Mouse (Mus musculus) limb, embryonic 13.5 days (tissue): Measurements from ENCODE around the gene Pafah1b3. TPM values are rescaled to one million over a fixed set of nuclear protein-coding genes. Genes with fewer than 3 reads are reported as not detected.

Source experiments
- ATAC-seq: fragments of 200-750 bp; cut with Nextera tagmentation; 2 replicates; pipeline ENCODE4 v1.8.0; 2017; ENCODE audit warnings: low read depth, moderate number of reproducible peaks, moderate TSS enrichment; ENCODE audit not compliant: low FRiP score
- H3K27ac ChIP-seq: fragments of 300-500 bp; sonication (generic); 2 replicates; pipeline ENCODE4 v1.5.1; 2015; ENCODE audit warnings: inconsistent platforms, mild to moderate bottlenecking, moderate library complexity
- H3K27me3 ChIP-seq: fragments of 300-500 bp; sonication (generic); 2 replicates; pipeline ENCODE4 v1.6.1; 2015; ENCODE audit warnings: mild to moderate bottlenecking, inconsistent platforms
- H3K36me3 ChIP-seq: fragments of 300-500 bp; sonication (generic); 2 replicates; pipeline ENCODE4 v1.6.1; 2015; ENCODE audit warnings: inconsistent platforms, mild to moderate bottlenecking, moderate library complexity
- H3K4me1 ChIP-seq: fragments of 300-500 bp; sonication (generic); 2 replicates; pipeline ENCODE4 v1.6.1; 2015; ENCODE audit warnings: inconsistent platforms
- H3K4me2 ChIP-seq: fragments of 300-500 bp; sonication (generic); replicated peaks from 2 replicates; pipeline ENCODE4 v1.6.1; 2015; ENCODE audit warnings: inconsistent platforms, mild to moderate bottlenecking, moderate library complexity
- H3K4me3 ChIP-seq: fragments of 300-500 bp; sonication (generic); 2 replicates; pipeline ENCODE4 v1.5.1; 2015; ENCODE audit warnings: moderate library complexity, mild to moderate bottlenecking, inconsistent platforms
- H3K9ac ChIP-seq: fragments of 300-500 bp; sonication (generic); 2 replicates; pipeline ENCODE4 v1.6.1; 2015; ENCODE audit warnings: mild to moderate bottlenecking, inconsistent platforms
- H3K9me3 ChIP-seq: fragments of 300-500 bp; sonication (generic); 2 replicates; pipeline ENCODE4 v1.6.1; 2016; ENCODE audit warnings: inconsistent platforms
- WGBS: fragments of 180-500 bp; shearing (Covaris S2); methylation state at CpG from one replicate; pipeline ENCODE4 v1.1.7; 2015; 5-methylcytosine and 5-hydroxymethylcytosine counted together
- polyA plus RNA-seq: library from polyadenylated mRNA; unstranded; fragments of >200 nt; fragmentation: Nextera tagmentation; extraction: Ambion mirVana; gene quantifications from 2 replicates; pipeline ENCODE4 v1.2.1, GENCODE M21; 2015

Gene Pafah1b3
- polyA plus RNA-seq, 1 experiment from 2014 or later, result 281 TPM

GRCm38 (mm10) chr7:25303003-25303684 is 5.4 kb upstream of the Pafah1b3 start:
- Histone ChIP-seq H3K9ac (no peak overlapping the region), H3K36me3 (no peaks in the 10 kb centered on the region), H3K27me3 (peaks cover 31% of the 10 kb centered on the region), H3K9me3 (no peaks in the 10 kb centered on the region), H3K27ac (no peak overlapping the region), H3K4me2 (no peak overlapping the region), H3K4me1 (peaks cover 16% of the 10 kb centered on the region), H3K4me3 (no peak overlapping the region)
- WGBS, result 57% methylated on average over 9 of the region's 9 CpGs
- ATAC-seq, result no peak

- Histone ChIP-seq H3K4me1 (peaks cover 25% of the 10 kb centered on the region), H3K4me2 (no peak within 1 kb of the TSS)
Observed at GRCm38 (mm10) chr7:25301063-25301462, 3.3 kb upstream of the Pafah1b3 start, which contains the start of gene Prr19. Gene Prr19 (plus strand): TSS chr7:25301411.

GRCm38 (mm10) chr7:25296945-25297453 is 787 bp downstream of the Pafah1b3 start:
- peak; percentile 42 for ATAC-seq
- Histone ChIP-seq H3K27me3 (no peaks in the 10 kb centered on the region), H3K27ac (peak overlapping the region; percentile 97), H3K9me3 (no peaks in the 10 kb centered on the region), H3K4me2 (peak overlapping the region; percentile 83), H3K9ac (peak overlapping the region; percentile 79), H3K4me1 (peaks cover 25% of the 10 kb centered on the region), H3K36me3 (peaks cover 42% of the 10 kb centered on the region), H3K4me3 (peak overlapping the region; percentile 63)
- WGBS, result 1% methylated on average over 21 of the region's 21 CpGs

More at GRCm38 (mm10) chr7:25301063-25301462, 3.3 kb upstream of the Pafah1b3 start, which contains the start of gene Prr19:
- WGBS, result 58% methylated on average over 19 of the region's 19 CpGs
- Histone ChIP-seq H3K9ac (no peak within 1 kb of the TSS), H3K9me3 (no peaks in the 10 kb centered on the region), H3K27me3 (peaks cover 16% of the 10 kb centered on the region), H3K36me3 (peaks cover 2% of the 10 kb centered on the region), H3K4me3 (no peak within 1 kb of the TSS), H3K27ac (no peak within 1 kb of the TSS)
- no peak for ATAC-seq

GRCm38 (mm10) chr7:25294960-25295722 is 2.6 kb downstream of the Pafah1b3 start:
- no peak overlapping the region for H3K9ac ChIP-seq
- no peak for ATAC-seq
- H3K36me3 ChIP-seq, result peaks cover 61% of the 10 kb centered on the region
- H3K4me2 ChIP-seq, result no peak overlapping the region
- H3K27me3 ChIP-seq, result no peaks in the 10 kb centered on the region
- 86% methylated on average over 12 of the region's 12 CpGs for WGBS
- H3K4me3 ChIP-seq, result no peak overlapping the region
- H3K27ac ChIP-seq, result no peak overlapping the region
- no peaks in the 10 kb centered on the region for H3K9me3 ChIP-seq
- H3K4me1 ChIP-seq, result peaks cover 34% of the 10 kb centered on the region

GRCm38 (mm10) chr7:25294495-25294894 is 3.3 kb downstream of the Pafah1b3 start:
- peaks cover 67% of the 10 kb centered on the region for H3K36me3 ChIP-seq
- H3K27me3 ChIP-seq, result no peaks in the 10 kb centered on the region
- H3K4me1 ChIP-seq, result peaks cover 34% of the 10 kb centered on the region
- H3K4me3 ChIP-seq, result no peak overlapping the region
- no peaks in the 10 kb centered on the region for H3K9me3 ChIP-seq
- 90% methylated on average over 4 of the region's 4 CpGs for WGBS
- ATAC-seq, result no peak
- H3K27ac ChIP-seq, result peak overlapping the region; percentile 52; the same call in 1 of the 2 replicates
- no peak overlapping the region for H3K9ac ChIP-seq
- no peak overlapping the region for H3K4me2 ChIP-seq

- no peak overlapping the region for H3K4me2 ChIP-seq
- WGBS, result 81% methylated on average over 10 of the region's 10 CpGs
- no peak overlapping the region for H3K4me3 ChIP-seq
- no peak overlapping the region for H3K9ac ChIP-seq
- H3K4me1 ChIP-seq, result peaks cover 29% of the 10 kb centered on the region
- H3K9me3 ChIP-seq, result no peaks in the 10 kb centered on the region
- H3K27me3 ChIP-seq, result no peaks in the 10 kb centered on the region
- no peak for ATAC-seq
- no peak overlapping the region for H3K27ac ChIP-seq
- H3K36me3 ChIP-seq, result peaks cover 80% of the 10 kb centered on the region
Observed at GRCm38 (mm10) chr7:25293191-25293739, 4.5 kb downstream of the Pafah1b3 start.

- no peak overlapping the region for H3K9ac ChIP-seq
- no peak overlapping the region for H3K27ac ChIP-seq
- no peaks in the 10 kb centered on the region for H3K9me3 ChIP-seq
- no peaks in the 10 kb centered on the region for H3K27me3 ChIP-seq
- no peak overlapping the region for H3K4me2 ChIP-seq
- ATAC-seq, result no peak
- peaks cover 25% of the 10 kb centered on the region for H3K4me1 ChIP-seq
- H3K4me3 ChIP-seq, result no peak overlapping the region
- H3K36me3 ChIP-seq, result peaks cover 91% of the 10 kb centered on the region
- 74% methylated on average over 7 of the region's 7 CpGs for WGBS
Observed at GRCm38 (mm10) chr7:25292107-25292506, 5.7 kb downstream of the Pafah1b3 start.

GRCm38 (mm10) chr7:25290911-25291310 is 6.9 kb downstream of the Pafah1b3 start:
- Histone ChIP-seq H3K27ac (no peak overlapping the region), H3K9ac (no peak overlapping the region; the same call in 1 of the 2 replicates), H3K9me3 (no peaks in the 10 kb centered on the region), H3K4me1 (peaks cover 15% of the 10 kb centered on the region), H3K4me3 (no peak overlapping the region), H3K4me2 (no peak overlapping the region), H3K27me3 (no peaks in the 10 kb centered on the region), H3K36me3 (peaks cover 100% of the 10 kb centered on the region)
- no peak for ATAC-seq
- WGBS, result 78% methylated on average over 2 of the region's 2 CpGs

GRCm38 (mm10) chr7:25290463-25290862 is 7.3 kb downstream of the Pafah1b3 start:
- H3K4me1 ChIP-seq, result peaks cover 14% of the 10 kb centered on the region; the same call in 1 of the 2 replicates
- no peak overlapping the region for H3K4me3 ChIP-seq
- no peaks in the 10 kb centered on the region for H3K9me3 ChIP-seq
- WGBS, result 95% methylated on average over 1 of the region's 1 CpGs
- no peak for ATAC-seq
- H3K36me3 ChIP-seq, result peaks cover 100% of the 10 kb centered on the region
- no peak overlapping the region for H3K4me2 ChIP-seq
- no peaks in the 10 kb centered on the region for H3K27me3 ChIP-seq
- no peak overlapping the region; the same call in 1 of the 2 replicates for H3K9ac ChIP-seq
- no peak overlapping the region for H3K27ac ChIP-seq

- H3K9ac ChIP-seq, result no peak overlapping the region
- H3K4me1 ChIP-seq, result peaks cover 11% of the 10 kb centered on the region
- H3K36me3 ChIP-seq, result peaks cover 100% of the 10 kb centered on the region
- no peak for ATAC-seq
- H3K27me3 ChIP-seq, result no peaks in the 10 kb centered on the region
- WGBS, result 93% methylated on average over 3 of the region's 3 CpGs
- H3K27ac ChIP-seq, result no peak overlapping the region
- no peaks in the 10 kb centered on the region for H3K9me3 ChIP-seq
- no peak overlapping the region for H3K4me3 ChIP-seq
- H3K4me2 ChIP-seq, result no peak overlapping the region
Observed at GRCm38 (mm10) chr7:25289925-25290324, 7.9 kb downstream of the Pafah1b3 start.

- H3K36me3 ChIP-seq, result peaks cover 92% of the 10 kb centered on the region
- H3K4me1 ChIP-seq, result peaks cover 23% of the 10 kb centered on the region
- H3K4me2 ChIP-seq, result no peak overlapping the region
- H3K27me3 ChIP-seq, result no peaks in the 10 kb centered on the region
- no peak for ATAC-seq
- no peak overlapping the region for H3K4me3 ChIP-seq
- no peak overlapping the region for H3K27ac ChIP-seq
- H3K9me3 ChIP-seq, result no peaks in the 10 kb centered on the region
- WGBS, result 75% methylated on average over 3 of the region's 3 CpGs
- H3K9ac ChIP-seq, result no peak overlapping the region
Observed at GRCm38 (mm10) chr7:25288721-25289120, 9.1 kb downstream of the Pafah1b3 start.

GRCm38 (mm10) chr7:25288011-25288410 is 9.8 kb downstream of the Pafah1b3 start:
- Histone ChIP-seq H3K27me3 (no peaks in the 10 kb centered on the region), H3K4me3 (no peak overlapping the region), H3K9me3 (no peaks in the 10 kb centered on the region), H3K4me1 (peaks cover 30% of the 10 kb centered on the region), H3K36me3 (peaks cover 85% of the 10 kb centered on the region), H3K4me2 (no peak overlapping the region), H3K9ac (no peak overlapping the region), H3K27ac (no peak overlapping the region)
- no peak for ATAC-seq
- 95% methylated on average over 12 of the region's 12 CpGs for WGBS
